Mouse (Mus musculus) heart, embryonic 15.5 days (tissue): Measurements from ENCODE around the gene Zfp740. TPM values are rescaled to one million over a fixed set of nuclear protein-coding genes. Genes with fewer than 3 reads are reported as not detected.
"Not testable (repeated sequence)": the region's sequence is repeated elsewhere in the genome, so short reads cannot be mapped to it uniquely, and the experiment has no call there.

Source experiments
- ATAC-seq: fragments of 200-750 bp; cut with Nextera tagmentation; replicated peaks from 2 replicates; pipeline ENCODE4 v1.8.0; 2017; ENCODE audit warnings: low read depth, moderate TSS enrichment; ENCODE audit not compliant: insufficient number of reproducible peaks, insufficient read depth, low FRiP score
- H3K27ac ChIP-seq: fragments of 300-500 bp; sonication (generic); 2 replicates; pipeline ENCODE4 v1.5.1; 2015; ENCODE audit warnings: mild to moderate bottlenecking, inconsistent platforms
- H3K27me3 ChIP-seq: fragments of 300-500 bp; sonication (generic); 2 replicates; pipeline ENCODE4 v1.6.1; 2015; ENCODE audit warnings: inconsistent platforms
- H3K36me3 ChIP-seq: fragments of 300-500 bp; sonication (generic); 2 replicates; pipeline ENCODE4 v1.6.1; 2015; ENCODE audit warnings: mild to moderate bottlenecking, inconsistent platforms
- H3K4me1 ChIP-seq: fragments of 300-500 bp; sonication (generic); replicated peaks from 2 replicates; pipeline ENCODE4 v1.6.1; 2015; ENCODE audit warnings: inconsistent platforms
- H3K4me2 ChIP-seq: fragments of 300-500 bp; sonication (generic); 2 replicates; pipeline ENCODE4 v1.6.1; 2015; ENCODE audit warnings: inconsistent platforms, mild to moderate bottlenecking, moderate library complexity
- H3K4me3 ChIP-seq: fragments of 300-500 bp; sonication (generic); 2 replicates; pipeline ENCODE4 v1.5.1; 2015; ENCODE audit warnings: mild to moderate bottlenecking, inconsistent platforms
- H3K9ac ChIP-seq: fragments of 300-500 bp; sonication (generic); 2 replicates; pipeline ENCODE4 v1.6.1; 2015; ENCODE audit warnings: mild to moderate bottlenecking, inconsistent platforms
- H3K9me3 ChIP-seq: fragments of 300-500 bp; sonication (generic); replicated peaks from 2 replicates; pipeline ENCODE4 v1.6.1; 2016; ENCODE audit warnings: inconsistent platforms
- WGBS: fragments of 180-500 bp; shearing (Covaris S2); methylation state at CpG from one replicate; pipeline ENCODE4 v1.1.7; 2015; ENCODE audit warnings: mixed read lengths; 5-methylcytosine and 5-hydroxymethylcytosine counted together
- polyA plus RNA-seq: library from polyadenylated mRNA; unstranded; fragments of >200 nt; fragmentation: Nextera tagmentation; extraction: Ambion mirVana; gene quantifications from 2 replicates; pipeline ENCODE4 v1.2.1, GENCODE M21; 2015

Zfp740 gene
- polyA plus RNA-seq, 1 experiment from 2014 or later: 25.8 TPM

- H3K4me3 ChIP-seq: no peak overlapping the region
- H3K9me3 ChIP-seq: no peaks in the 10 kb centered on the region
- H3K9ac ChIP-seq: no peak overlapping the region
- no peak for ATAC-seq
- no peak overlapping the region for H3K4me2 ChIP-seq
- peaks cover 74% of the 10 kb centered on the region for H3K36me3 ChIP-seq
- WGBS: 91% methylated on average over 4 of the region's 4 CpGs
- peaks cover 13% of the 10 kb centered on the region for H3K4me1 ChIP-seq
- H3K27me3 ChIP-seq: no peaks in the 10 kb centered on the region
- no peak overlapping the region for H3K27ac ChIP-seq
Measured at GRCm38 (mm10) chr15:102210816-102211215, 7.8 kb downstream of the Zfp740 start.

DNA sequence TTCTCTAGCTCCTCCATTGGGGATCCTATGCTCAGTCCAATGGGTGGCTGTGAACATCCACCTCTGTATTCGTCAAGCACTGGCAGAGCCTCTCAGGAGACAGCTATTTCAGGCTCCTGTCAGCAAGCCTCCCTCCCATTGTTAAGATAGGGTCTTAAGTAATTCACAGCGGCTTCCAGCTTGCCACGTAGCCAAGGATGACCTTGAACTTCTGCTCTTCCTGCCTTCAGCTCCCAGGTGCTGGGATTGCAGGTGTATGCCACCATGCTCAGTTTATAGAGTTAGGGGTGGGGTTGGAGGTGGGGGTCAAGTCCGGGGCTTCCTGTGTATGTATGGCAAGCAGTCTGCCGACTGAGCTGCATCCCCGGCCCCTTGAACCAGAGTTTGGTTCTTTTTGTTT, 8.8 kb downstream of the Zfp740 start:
- Histone ChIP-seq H3K27me3 (no peaks in the 10 kb centered on the region), H3K27ac (no peak overlapping the region), H3K4me2 (no peak overlapping the region), H3K4me1 (peaks cover 6% of the 10 kb centered on the region; the same call in 1 of the 2 replicates), H3K9me3 (no peaks in the 10 kb centered on the region), H3K36me3 (peaks cover 74% of the 10 kb centered on the region), H3K4me3 (no peak overlapping the region), H3K9ac (no peak overlapping the region)
- no peak for ATAC-seq
- 59% methylated on average over 6 of the region's 6 CpGs for WGBS

DNA sequence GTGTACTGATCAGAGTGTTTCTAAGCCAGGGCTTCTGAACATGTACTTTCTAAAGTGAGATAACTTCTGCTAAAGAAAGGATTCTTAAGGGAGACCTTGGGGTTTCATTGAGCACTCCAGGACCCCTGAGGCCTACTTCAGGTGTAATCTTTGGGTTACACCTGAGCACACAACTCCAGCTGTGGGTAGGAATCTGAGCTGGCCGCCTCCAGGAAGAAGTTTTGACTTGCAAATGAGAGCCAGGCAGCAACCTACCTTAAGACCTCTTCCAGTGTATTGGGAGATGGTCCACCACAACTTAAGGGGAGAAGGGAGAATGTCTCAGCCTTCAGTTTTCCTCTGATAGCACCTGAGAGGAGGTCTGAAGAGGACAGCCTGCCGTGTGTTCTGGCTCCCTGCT, 11.1 kb downstream of the Zfp740 start:
- Histone ChIP-seq H3K9me3 (no peaks in the 10 kb centered on the region), H3K4me2 (no peak overlapping the region), H3K27ac (no peak overlapping the region), H3K36me3 (peaks cover 55% of the 10 kb centered on the region), H3K4me1 (peaks cover 6% of the 10 kb centered on the region; the same call in 1 of the 2 replicates), H3K4me3 (no peak overlapping the region), H3K27me3 (no peaks in the 10 kb centered on the region), H3K9ac (no peak overlapping the region)
- ATAC-seq: no peak
- 55% methylated on average over 2 of the region's 2 CpGs for WGBS

GRCm38 (mm10) chr15:102215624-102216023, 12.6 kb downstream of the Zfp740 start:
- no peak overlapping the region for H3K9ac ChIP-seq
- no peak for ATAC-seq
- no peak overlapping the region for H3K27ac ChIP-seq
- H3K4me3 ChIP-seq: no peak overlapping the region
- peaks cover 6% of the 10 kb centered on the region; the same call in 1 of the 2 replicates for H3K4me1 ChIP-seq
- no peak overlapping the region for H3K4me2 ChIP-seq
- peaks cover 41% of the 10 kb centered on the region for H3K36me3 ChIP-seq
- H3K9me3 ChIP-seq: no peaks in the 10 kb centered on the region
- no peaks in the 10 kb centered on the region for H3K27me3 ChIP-seq
- 67% methylated on average over 6 of the region's 6 CpGs for WGBS

- Histone ChIP-seq H3K36me3 (peaks cover 34% of the 10 kb centered on the region), H3K4me1 (peaks cover 4% of the 10 kb centered on the region; the same call in 1 of the 2 replicates), H3K27ac (no peak overlapping the region), H3K4me3 (no peak overlapping the region), H3K27me3 (no peaks in the 10 kb centered on the region), H3K4me2 (no peak overlapping the region), H3K9me3 (no peaks in the 10 kb centered on the region), H3K9ac (no peak overlapping the region)
- ATAC-seq: no peak
- WGBS: 76% methylated on average over 16 of the region's 16 CpGs
Measured at GRCm38 (mm10) chr15:102216459-102217228, 13.6 kb downstream of the Zfp740 start.

- peaks cover 2% of the 10 kb centered on the region; the same call in 1 of the 2 replicates for H3K27me3 ChIP-seq
- no peak overlapping the region for H3K9ac ChIP-seq
- peaks cover 27% of the 10 kb centered on the region for H3K36me3 ChIP-seq
- no peak overlapping the region for H3K4me3 ChIP-seq
- H3K4me2 ChIP-seq: no peak overlapping the region
- H3K27ac ChIP-seq: no peak overlapping the region
- H3K9me3 ChIP-seq: no peaks in the 10 kb centered on the region
- 69% methylated on average over 7 of the region's 7 CpGs for WGBS
- no peaks in the 10 kb centered on the region; the same call in 1 of the 2 replicates for H3K4me1 ChIP-seq
- 0 out of 2 replicates have a peak, but pooled peaks have one; percentile 11 for ATAC-seq
Measured at GRCm38 (mm10) chr15:102217325-102217724, 14.3 kb downstream of the Zfp740 start.

- Histone ChIP-seq H3K9me3 (no peaks in the 10 kb centered on the region), H3K27ac (no peak overlapping the region), H3K36me3 (no peaks in the 10 kb centered on the region), H3K4me3 (no peak overlapping the region), H3K4me2 (no peak overlapping the region), H3K27me3 (peaks cover 23% of the 10 kb centered on the region), H3K4me1 (peaks cover 12% of the 10 kb centered on the region), H3K9ac (no peak overlapping the region)
- 54% methylated on average over 10 of the region's 10 CpGs for WGBS
- no peak for ATAC-seq
Measured at GRCm38 (mm10) chr15:102222386-102222785, 19.3 kb downstream of the Zfp740 start.

GRCm38 (mm10) chr15:102224186-102224991, 21.3 kb downstream of the Zfp740 start:
- Histone ChIP-seq H3K27ac (no peak overlapping the region), H3K4me3 (peak overlapping the region; percentile 48), H3K36me3 (no peaks in the 10 kb centered on the region), H3K9ac (peak overlapping the region; percentile 48), H3K27me3 (peaks cover 23% of the 10 kb centered on the region), H3K4me2 (peak overlapping the region; percentile 82), H3K9me3 (no peaks in the 10 kb centered on the region), H3K4me1 (peaks cover 12% of the 10 kb centered on the region)
- 2% methylated on average over 43 of the region's 43 CpGs for WGBS
- peak; percentile 81 for ATAC-seq

DNA sequence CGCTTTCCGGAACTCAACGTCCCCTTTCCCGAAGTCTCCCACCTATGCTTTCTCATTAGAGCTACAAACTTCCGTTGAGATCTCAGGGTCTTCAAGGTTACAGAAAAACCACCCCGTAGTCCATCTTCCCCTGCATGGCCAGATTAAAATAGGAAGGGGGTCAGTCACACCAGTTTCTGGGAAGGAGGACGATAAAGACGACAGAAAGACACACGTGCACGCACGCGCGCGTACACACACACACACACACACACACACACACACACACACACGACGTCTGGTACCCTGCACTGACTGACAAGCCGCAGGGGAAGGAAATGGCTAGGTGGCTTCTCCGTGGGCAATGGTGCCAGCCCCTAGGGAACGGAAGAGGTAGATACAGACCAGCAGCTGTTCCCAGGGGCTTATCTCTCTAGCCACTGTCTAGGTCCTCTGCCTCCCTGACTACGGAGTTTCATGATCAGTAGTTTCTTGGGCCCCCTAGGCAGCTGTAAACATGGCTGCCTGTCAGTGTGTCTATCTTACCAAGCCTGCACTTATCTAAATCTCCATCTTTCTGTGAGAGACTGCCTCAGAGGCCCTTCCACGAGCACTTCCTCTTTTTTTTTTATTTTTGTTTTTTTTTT, 22.1 kb downstream of the Zfp740 start:
- Histone ChIP-seq H3K4me1 (peaks cover 12% of the 10 kb centered on the region), H3K4me2 (peak overlapping the region; percentile 82), H3K27me3 (peaks cover 23% of the 10 kb centered on the region), H3K9ac (peak overlapping the region; percentile 48), H3K36me3 (no peaks in the 10 kb centered on the region), H3K27ac (no peak overlapping the region), H3K9me3 (no peaks in the 10 kb centered on the region), H3K4me3 (peak overlapping the region; percentile 48)
- ATAC-seq: 0 out of 2 replicates have a peak, but pooled peaks have one; percentile 25
- WGBS: 8% methylated on average over 19 of the region's 21 CpGs

GRCm38 (mm10) chr15:102225619-102226018, 22.6 kb downstream of the Zfp740 start:
- peaks cover 23% of the 10 kb centered on the region for H3K27me3 ChIP-seq
- peaks cover 12% of the 10 kb centered on the region for H3K4me1 ChIP-seq
- not testable (repeated sequence) for H3K9ac ChIP-seq, H3K4me3 ChIP-seq, H3K9me3 ChIP-seq, ATAC-seq, H3K4me2 ChIP-seq, H3K27ac ChIP-seq, H3K36me3 ChIP-seq
- 66% methylated on average over 6 of the region's 6 CpGs for WGBS
